Mouse (Mus musculus) retina, postnatal 1 day (tissue): ENCODE measurements around the gene Canx.

ENCODE experiments used
- DNase-seq: peaks from one replicate; pipeline ENCODE4 v3.0.0-alpha.2; 2012

The Canx gene

DNA sequence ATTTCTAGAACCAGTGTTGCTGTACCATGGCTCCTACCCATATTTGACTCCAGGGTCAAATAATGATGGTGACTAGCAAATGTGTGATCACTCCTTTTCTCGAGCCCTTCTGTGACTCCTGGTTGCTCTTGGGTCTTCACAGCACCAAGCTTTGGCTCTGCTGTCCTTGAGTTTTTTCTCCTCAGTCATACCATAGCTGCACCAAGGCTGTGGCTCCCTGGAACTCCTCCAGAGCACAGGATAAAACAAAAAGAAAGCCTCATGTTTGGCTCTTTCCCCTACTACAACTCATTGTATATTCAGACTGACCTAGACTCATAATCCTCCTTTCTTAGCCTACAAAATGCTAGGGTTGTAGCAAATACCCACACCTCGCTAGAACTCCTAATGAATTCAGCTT, 52.7 kb downstream of the Canx start:
- DNase-seq, result no peak

DNA sequence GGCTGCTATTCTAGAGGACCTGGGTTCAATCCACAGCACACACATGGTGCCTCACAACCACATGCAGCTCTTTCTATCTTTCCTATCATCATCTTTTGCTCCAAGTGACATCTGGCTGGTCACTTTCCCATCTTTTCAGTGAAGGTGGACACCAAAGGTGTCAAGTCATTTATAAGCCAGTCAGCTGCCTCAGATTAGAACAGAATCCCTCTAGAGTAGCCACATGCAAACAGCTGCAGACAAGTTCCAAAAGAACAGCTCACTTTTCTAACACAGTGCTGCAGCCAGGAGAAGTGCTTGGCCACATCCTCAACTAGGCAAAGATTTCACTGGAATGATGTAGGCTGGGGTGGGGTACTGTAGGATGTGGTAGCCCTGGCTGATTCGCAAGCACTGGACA, 55.6 kb downstream of the Canx start:
- no peak for DNase-seq

- DNase-seq, result peak; percentile 39
Observed at GRCm38 (mm10) chr11:50269163-50269562, 56.3 kb downstream of the Canx start.

- DNase-seq, result no peak
Observed at GRCm38 (mm10) chr11:50266997-50267396, 58.5 kb downstream of the Canx start.

DNA sequence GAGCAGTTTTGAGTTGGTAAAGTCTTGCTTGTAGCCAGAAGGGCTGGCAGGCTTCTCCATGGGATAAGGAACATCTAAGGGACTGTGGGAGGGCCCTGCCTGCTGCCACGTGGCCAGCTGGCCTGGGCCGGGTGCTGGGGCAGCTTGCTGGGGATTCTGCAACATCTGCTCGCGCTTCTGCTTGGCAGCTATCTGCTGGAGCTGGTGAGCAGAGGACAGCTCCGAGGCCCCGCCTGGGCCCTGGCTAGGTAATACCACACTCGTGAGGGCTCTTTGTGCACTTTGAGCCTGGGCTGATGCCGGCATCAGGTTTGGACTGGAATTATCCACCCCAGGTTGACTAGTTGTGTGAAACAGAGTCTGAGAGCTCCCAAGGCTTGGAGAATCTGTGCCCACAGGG, 59.5 kb downstream of the Canx start:
- DNase-seq, result no peak

GRCm38 (mm10) chr11:50263198-50263597, 62.3 kb downstream of the Canx start:
- DNase-seq, result no peak

DNA sequence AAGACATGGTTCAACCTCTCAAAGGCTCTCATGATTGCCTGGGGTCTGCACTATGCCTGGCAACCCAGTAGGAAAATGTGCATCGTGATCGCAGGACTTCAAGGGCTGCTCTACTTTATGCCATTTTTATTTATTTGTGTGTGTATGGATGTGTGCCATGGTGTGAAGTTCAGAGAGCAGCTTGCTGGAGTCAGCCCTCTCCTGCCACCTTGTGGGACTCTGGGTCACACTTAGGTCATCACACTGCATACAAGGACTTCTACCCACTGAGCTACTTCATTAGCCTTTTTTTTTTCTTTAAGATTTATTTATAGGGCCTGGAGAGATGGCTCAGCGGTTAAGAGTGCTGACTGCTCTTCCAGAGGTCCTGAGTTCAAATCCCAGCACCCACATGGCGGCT, 63.5 kb downstream of the Canx start:
- no peak for DNase-seq

DNA sequence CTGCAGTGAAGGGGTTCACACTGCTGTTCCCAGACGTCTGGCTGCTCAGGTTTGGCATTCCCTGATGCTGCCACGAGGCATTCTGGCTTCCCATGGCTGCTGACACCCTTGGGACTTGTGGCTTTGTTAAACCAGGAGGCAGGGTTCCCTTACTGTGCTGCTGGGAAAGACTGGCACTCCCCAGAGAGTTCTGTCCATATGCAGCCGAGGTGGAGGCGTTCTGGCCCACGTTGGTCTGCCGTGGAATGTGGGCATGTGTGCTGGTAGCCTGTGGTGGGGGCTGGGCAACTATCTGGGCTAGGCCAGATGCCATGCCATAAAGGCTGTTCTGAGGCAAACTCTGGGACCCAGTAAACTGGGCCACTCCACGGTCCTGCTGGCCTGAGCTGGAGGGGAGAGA, 67.2 kb downstream of the Canx start:
- no peak for DNase-seq

- DNase-seq, result no peak
Observed at GRCm38 (mm10) chr11:50256615-50257014, 68.9 kb downstream of the Canx start.

GRCm38 (mm10) chr11:50254010-50254580, 71.4 kb downstream of the Canx start:
- no peak for DNase-seq

- DNase-seq, result no peak
Observed at GRCm38 (mm10) chr11:50253393-50253792, 72.1 kb downstream of the Canx start.

DNA sequence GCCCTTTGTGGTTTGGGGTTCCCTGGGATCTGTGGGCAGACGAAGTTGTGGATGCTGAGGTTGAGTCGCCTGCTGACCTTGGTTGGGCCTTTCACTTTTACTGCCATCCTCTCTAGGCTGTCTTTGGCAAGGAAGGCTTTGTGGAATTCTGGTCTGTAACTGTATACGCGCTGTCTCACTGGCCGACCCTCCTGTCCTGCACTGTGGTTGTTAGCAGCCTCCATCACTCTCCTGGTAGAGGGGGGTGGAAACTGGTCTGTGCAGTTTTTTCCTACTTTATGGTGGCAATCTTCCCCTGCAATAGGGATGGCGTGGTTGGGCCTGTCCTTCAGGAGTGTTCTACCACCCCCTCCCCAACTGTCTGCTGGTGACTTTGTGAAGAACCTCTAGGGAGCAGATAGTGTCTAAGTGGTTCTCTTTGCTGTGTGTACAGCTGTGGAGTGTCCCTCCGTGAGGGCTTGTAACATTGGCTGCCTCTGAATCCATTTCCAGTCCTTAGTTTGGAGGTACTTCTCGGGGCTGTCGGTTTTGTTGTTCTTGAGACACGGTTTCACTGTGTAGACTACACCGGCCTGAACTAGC, 72.7 kb downstream of the Canx start:
- DNase-seq, result no peak

DNA sequence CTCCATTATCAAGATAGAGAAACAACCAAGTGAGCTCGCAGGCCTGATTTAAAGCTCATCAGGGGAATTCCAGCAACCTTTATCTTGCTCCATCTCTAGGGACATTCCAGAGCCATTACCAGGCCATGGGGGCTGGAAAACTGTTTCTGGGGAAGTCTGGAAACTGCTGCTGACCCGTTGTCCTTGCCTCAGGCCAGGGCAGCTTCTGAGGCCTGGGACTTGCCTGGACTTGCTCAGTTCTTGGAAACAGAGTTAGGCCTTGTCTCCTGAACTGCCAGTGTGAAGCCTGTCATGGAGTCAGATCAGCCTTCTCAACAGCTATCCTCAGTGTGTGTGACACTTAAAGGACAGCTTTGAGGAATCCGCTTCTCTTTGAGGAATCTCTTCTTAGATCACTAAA, 73.3 kb downstream of the Canx start:
- DNase-seq, result no peak

DNA sequence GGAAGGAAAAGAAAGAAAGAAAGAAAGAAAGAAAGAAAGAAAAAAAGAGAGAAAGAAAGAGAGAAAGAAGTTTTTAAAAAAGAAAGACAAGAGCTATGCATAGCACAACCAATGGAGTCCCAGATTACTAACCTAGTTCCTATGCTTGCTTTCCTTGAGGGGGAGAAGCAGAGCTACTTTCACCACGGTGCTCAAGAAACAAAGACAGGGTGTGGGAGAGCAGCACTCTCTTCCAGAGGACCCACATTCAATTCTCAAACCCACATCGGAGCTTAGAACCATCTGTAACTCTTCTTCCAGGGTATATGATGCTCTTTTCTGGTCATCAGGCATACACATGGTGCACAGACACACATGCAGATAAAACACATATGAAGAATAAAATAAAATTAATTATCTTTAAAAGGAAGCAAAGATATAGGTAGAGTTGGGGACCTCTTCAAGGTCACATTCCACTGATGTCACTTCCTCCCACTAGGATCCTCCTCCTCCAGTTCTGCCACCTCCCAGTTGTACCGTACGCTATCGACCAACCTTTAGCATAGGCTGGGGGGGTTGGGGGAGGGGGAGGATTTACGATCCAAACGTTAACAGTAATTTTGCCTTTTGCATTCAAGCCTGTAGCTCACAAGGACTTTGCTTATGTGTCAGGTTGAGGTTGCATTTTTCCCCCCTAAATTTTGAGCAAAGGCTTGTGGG, 76.9 kb downstream of the Canx start:
- DNase-seq, result no peak

GRCm38 (mm10) chr11:50245269-50245668, 80.2 kb downstream of the Canx start:
- DNase-seq, result no peak
